Mouse (Mus musculus) gastrocnemius, adult 18-20 months (tissue): Measurements from ENCODE around the gene Tmem89. TPM values are rescaled to one million over a fixed set of nuclear protein-coding genes. Genes with fewer than 3 reads are reported as not detected.

Source experiments
- total RNA-seq, 2 experiments: library from RNA; stranded (reverse); gene quantifications; 2 replicates each; pipeline ENCODE4 v1.2.3; 2021

Gene Tmem89
- total RNA-seq, 2 experiments from 2014 or later, result not detected

Other genes starting within 250 kb of the Tmem89 start
- 100 to 1,000 TPM; 164 to 169 TPM for gene Prkar2a, start 225.3 kb upstream of the Tmem89 start, total RNA-seq
- gene Ip6k2, start 130.8 kb upstream of the Tmem89 start, total RNA-seq, result 10 to 100 TPM; 14.9 TPM
- 1 to 10 TPM; 4.4 TPM for gene Nckipsd, start 106.3 kb upstream of the Tmem89 start, total RNA-seq
- under 1 TPM in 1 of 2 experiments, not detected in 1; 0.02 TPM for gene Celsr3, start 88.3 kb upstream of the Tmem89 start, total RNA-seq
- gene Slc26a6, start 61.3 kb upstream of the Tmem89 start, total RNA-seq, result 10 to 100 TPM; 14.0 to 14.6 TPM
- 100 to 1,000 TPM; 888 to 981 TPM for gene Uqcrc1, start 22.0 kb downstream of the Tmem89 start, total RNA-seq
- 1 to 10 TPM; 2.2 to 3.5 TPM for gene Col7a1, start 39.0 kb downstream of the Tmem89 start, total RNA-seq
- under 1 TPM; 0.27 to 0.90 TPM for gene Ucn2, start 71.4 kb downstream of the Tmem89 start, total RNA-seq
- 10 to 100 TPM; 18.8 to 43.0 TPM for gene Pfkfb4, start 77.2 kb downstream of the Tmem89 start, total RNA-seq
- gene Shisa5, start 123.9 kb downstream of the Tmem89 start, total RNA-seq, result 10 to 100 TPM in 1 of 2 experiments, 1 to 10 TPM in 1; 9.8 to 15.5 TPM
- 10 to 100 TPM; 13.1 to 17.2 TPM for gene Trex1, start 145.1 kb downstream of the Tmem89 start, total RNA-seq
- gene Atrip, start 159.5 kb downstream of the Tmem89 start, total RNA-seq, result 1 to 10 TPM; 8.9 to 9.2 TPM
- gene Ccdc51, start 167.9 kb downstream of the Tmem89 start, total RNA-seq, result 1 to 10 TPM; 7.9 to 8.1 TPM
- gene Tma7, start 168.0 kb downstream of the Tmem89 start, total RNA-seq, result 100 to 1,000 TPM; 325 to 344 TPM
- 1 to 10 TPM in 1 of 2 experiments, under 1 TPM in 1; 0.68 to 1.4 TPM for gene Plxnb1, start 180.8 kb downstream of the Tmem89 start, total RNA-seq
- not detected for gene Fbxw21, start 247.4 kb downstream of the Tmem89 start, total RNA-seq